Mouse (Mus musculus) adrenal gland, adult (tissue): ENCODE measurements at regions not wholly inside any gene's neighbourhood (a gene's known extent, or its start where the extent isn't known, plus 50 kb on each side); places are given as distances from the start of the nearest gene placed in this dataset.

ENCODE experiments used
- DNase-seq, 2 experiments: peaks; one replicate each; pipeline ENCODE4 v3.0.0; 2022 to 2023; ENCODE audit warnings: low spot score in 1 of 2; ENCODE audit not compliant: inconsistent age in 2 of 2

GRCm38 (mm10) chr15:11487268-11487783 is 87.9 kb upstream of the Tars start:
- peak in 1 of 2 experiments; percentile 47 for DNase-seq

- no peak for DNase-seq
Measured at GRCm38 (mm10) chr15:11483916-11484315, 84.5 kb upstream of the Tars start.

- no peak for DNase-seq
Measured at GRCm38 (mm10) chr15:11479166-11479944, 79.9 kb upstream of the Tars start.

GRCm38 (mm10) chr15:11476248-11476647 is 76.8 kb upstream of the Tars start:
- no peak for DNase-seq

- no peak for DNase-seq
Measured at GRCm38 (mm10) chr15:11463341-11463740, 63.9 kb upstream of the Tars start.

- DNase-seq, result peak in 1 of 2 experiments; percentile 14
Measured at GRCm38 (mm10) chr15:11461575-11461974, 62.1 kb upstream of the Tars start.

GRCm38 (mm10) chr15:11459306-11459705 is 59.8 kb upstream of the Tars start:
- no peak for DNase-seq

GRCm38 (mm10) chr15:11457278-11457677 is 57.8 kb upstream of the Tars start:
- DNase-seq, result peak in 1 of 2 experiments; percentile 66

GRCm38 (mm10) chr15:11455982-11456381 is 56.5 kb upstream of the Tars start:
- no peak for DNase-seq

GRCm38 (mm10) chr15:11455366-11455785 is 55.9 kb upstream of the Tars start:
- DNase-seq, result no peak

- DNase-seq, result no peak
Measured at GRCm38 (mm10) chr15:11453997-11454396, 54.5 kb upstream of the Tars start.

GRCm38 (mm10) chr15:11451635-11452034 is 52.2 kb upstream of the Tars start:
- DNase-seq, result no peak
